Mouse (Mus musculus): ENCODE data around the gene Cd200r3. TPM values are rescaled to one million over a fixed set of nuclear protein-coding genes. Genes with fewer than 3 reads are reported as not detected.

Gene Cd200r3
- polyA plus RNA-seq, 1 experiment from 2014 or later: 1.3 TPM

DNA sequence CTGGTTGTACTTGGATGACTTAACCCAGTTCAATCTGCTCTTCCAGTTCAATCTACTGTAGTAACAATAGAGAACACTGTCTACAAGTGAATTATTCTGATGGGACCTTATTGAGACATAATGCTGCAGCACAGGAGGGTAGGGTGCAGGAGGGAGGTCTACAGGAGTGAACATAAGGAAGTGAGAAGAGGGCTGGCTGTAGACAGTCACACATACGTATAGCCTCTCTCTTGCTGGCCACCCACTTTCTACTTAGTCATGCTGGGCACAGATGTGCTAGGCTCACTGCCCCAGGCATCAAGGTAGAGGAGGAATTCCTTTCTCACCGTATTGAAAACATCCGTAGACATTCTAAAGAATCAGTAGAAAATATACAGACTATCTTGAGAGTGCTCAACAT, 61.0 kb downstream of the Cd200r3 start:
- no peak overlapping the region for H3K4me2 ChIP-seq (ENCODE audit: low read depth, low read length)
- no peaks in the 10 kb centered on the region for H3K9me3 ChIP-seq (replicated peaks; ENCODE audit: control insufficient read depth, low read length)
- no peaks in the 10 kb centered on the region for H3K4me1 ChIP-seq (ENCODE audit: control insufficient read depth, insufficient read depth, low read length)
- no peak overlapping the region for H3K9ac ChIP-seq (ENCODE audit: low read length)
- no peaks in the 10 kb centered on the region for H3K27me3 ChIP-seq (ENCODE audit: control insufficient read depth, insufficient read depth, low read length)
- H3K36me3 ChIP-seq (ENCODE audit: control insufficient read depth, insufficient read depth, low read length): no peaks in the 10 kb centered on the region
- H3K4me3 ChIP-seq (replicated peaks; ENCODE audit: low read length): no peak overlapping the region
- 89% methylated on average over 3 of the region's 3 CpGs for WGBS
- H3K27ac ChIP-seq (ENCODE audit: low read length): no peak overlapping the region
- ATAC-seq (ENCODE audit: insufficient read depth, low FRiP score): no peak

GRCm38 (mm10) chr16:45005280-45005679, 61.8 kb downstream of the Cd200r3 start:
- Histone ChIP-seq H3K9me3 (replicated peaks; ENCODE audit: control insufficient read depth, low read length) (no peaks in the 10 kb centered on the region), H3K36me3 (ENCODE audit: control insufficient read depth, insufficient read depth, low read length) (no peaks in the 10 kb centered on the region), H3K4me2 (ENCODE audit: low read depth, low read length) (no peak overlapping the region), H3K27me3 (ENCODE audit: control insufficient read depth, insufficient read depth, low read length) (no peaks in the 10 kb centered on the region), H3K9ac (ENCODE audit: low read length) (no peak overlapping the region), H3K27ac (ENCODE audit: low read length) (no peak overlapping the region), H3K4me1 (ENCODE audit: control insufficient read depth, insufficient read depth, low read length) (no peaks in the 10 kb centered on the region), H3K4me3 (replicated peaks; ENCODE audit: low read length) (no peak overlapping the region)
- WGBS: 68% methylated on average over 3 of the region's 3 CpGs
- ATAC-seq (ENCODE audit: insufficient read depth, low FRiP score): no peak

- Histone ChIP-seq H3K4me1 (ENCODE audit: control insufficient read depth, insufficient read depth, low read length) (no peaks in the 10 kb centered on the region), H3K4me3 (replicated peaks; ENCODE audit: low read length) (no peak overlapping the region), H3K9me3 (replicated peaks; ENCODE audit: control insufficient read depth, low read length) (no peaks in the 10 kb centered on the region), H3K4me2 (ENCODE audit: low read depth, low read length) (no peak overlapping the region), H3K27ac (ENCODE audit: low read length) (no peak overlapping the region), H3K9ac (ENCODE audit: low read length) (no peak overlapping the region), H3K36me3 (ENCODE audit: control insufficient read depth, insufficient read depth, low read length) (no peaks in the 10 kb centered on the region), H3K27me3 (ENCODE audit: control insufficient read depth, insufficient read depth, low read length) (no peaks in the 10 kb centered on the region)
- WGBS: 55% methylated on average over 2 of the region's 2 CpGs
- ATAC-seq (ENCODE audit: insufficient read depth, low FRiP score): no peak
These were observed 63.5 kb downstream of the Cd200r3 start for GRCm38 (mm10) chr16:45006971-45007370.

DNA sequence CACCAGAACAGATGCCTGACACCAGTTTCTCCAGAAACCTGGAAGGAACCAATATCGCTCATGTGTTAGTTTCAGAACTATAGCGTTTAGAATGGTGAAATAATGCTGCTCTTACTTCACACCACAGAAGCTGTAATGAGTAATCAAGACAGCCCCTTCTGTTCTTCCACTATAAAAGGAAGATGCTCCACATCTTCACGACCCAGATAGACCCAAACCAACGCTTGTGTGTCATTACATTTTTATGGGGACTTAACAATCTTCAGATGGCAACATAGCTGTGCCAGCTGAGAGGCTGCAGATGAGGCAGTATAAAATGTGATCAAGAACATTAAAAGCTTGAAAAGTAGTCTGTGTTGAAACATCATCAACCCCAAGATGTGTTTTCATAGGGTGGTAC, 64.3 kb downstream of the Cd200r3 start:
- WGBS: 85% methylated on average over 4 of the region's 4 CpGs

GRCm38 (mm10) chr16:45009634-45010033, 66.2 kb downstream of the Cd200r3 start:
- Histone ChIP-seq H3K4me2 (ENCODE audit: low read depth, low read length) (no peak overlapping the region), H3K27me3 (ENCODE audit: control insufficient read depth, insufficient read depth, low read length) (no peaks in the 10 kb centered on the region), H3K4me1 (ENCODE audit: control insufficient read depth, insufficient read depth, low read length) (no peaks in the 10 kb centered on the region), H3K9ac (ENCODE audit: low read length) (no peak overlapping the region), H3K36me3 (ENCODE audit: control insufficient read depth, insufficient read depth, low read length) (no peaks in the 10 kb centered on the region), H3K27ac (ENCODE audit: low read length) (no peak overlapping the region), H3K9me3 (replicated peaks; ENCODE audit: control insufficient read depth, low read length) (no peaks in the 10 kb centered on the region), H3K4me3 (replicated peaks; ENCODE audit: low read length) (no peak overlapping the region)
- ATAC-seq (ENCODE audit: insufficient read depth, low FRiP score): no peak
- 50% methylated on average over 5 of the region's 5 CpGs for WGBS

More for the DNA sequence above, 64.3 kb downstream of the Cd200r3 start:
- ATAC-seq (ENCODE audit: insufficient read depth, low FRiP score): no peak
- no peak overlapping the region for H3K27ac ChIP-seq (ENCODE audit: low read length)
- H3K36me3 ChIP-seq (ENCODE audit: control insufficient read depth, insufficient read depth, low read length): no peaks in the 10 kb centered on the region
- H3K9me3 ChIP-seq (replicated peaks; ENCODE audit: control insufficient read depth, low read length): no peaks in the 10 kb centered on the region
- H3K9ac ChIP-seq (ENCODE audit: low read length): no peak overlapping the region
- no peaks in the 10 kb centered on the region for H3K27me3 ChIP-seq (ENCODE audit: control insufficient read depth, insufficient read depth, low read length)
- no peak overlapping the region for H3K4me2 ChIP-seq (ENCODE audit: low read depth, low read length)
- H3K4me1 ChIP-seq (ENCODE audit: control insufficient read depth, insufficient read depth, low read length): no peaks in the 10 kb centered on the region
- H3K4me3 ChIP-seq (replicated peaks; ENCODE audit: low read length): no peak overlapping the region

- H3K27me3 ChIP-seq (ENCODE audit: control insufficient read depth, insufficient read depth, low read length): no peaks in the 10 kb centered on the region
- no peaks in the 10 kb centered on the region for H3K36me3 ChIP-seq (ENCODE audit: control insufficient read depth, insufficient read depth, low read length)
- H3K4me3 ChIP-seq (replicated peaks; ENCODE audit: low read length): no peak overlapping the region
- H3K9me3 ChIP-seq (replicated peaks; ENCODE audit: control insufficient read depth, low read length): no peaks in the 10 kb centered on the region
- H3K9ac ChIP-seq (ENCODE audit: low read length): no peak overlapping the region
- H3K4me2 ChIP-seq (ENCODE audit: low read depth, low read length): no peak overlapping the region
- 95% methylated on average over 1 of the region's 1 CpGs for WGBS
- H3K27ac ChIP-seq (ENCODE audit: low read length): no peak overlapping the region
- ATAC-seq (ENCODE audit: insufficient read depth, low FRiP score): no peak
- no peaks in the 10 kb centered on the region for H3K4me1 ChIP-seq (ENCODE audit: control insufficient read depth, insufficient read depth, low read length)
These were observed 72.1 kb downstream of the Cd200r3 start for GRCm38 (mm10) chr16:45015591-45015990.

DNA sequence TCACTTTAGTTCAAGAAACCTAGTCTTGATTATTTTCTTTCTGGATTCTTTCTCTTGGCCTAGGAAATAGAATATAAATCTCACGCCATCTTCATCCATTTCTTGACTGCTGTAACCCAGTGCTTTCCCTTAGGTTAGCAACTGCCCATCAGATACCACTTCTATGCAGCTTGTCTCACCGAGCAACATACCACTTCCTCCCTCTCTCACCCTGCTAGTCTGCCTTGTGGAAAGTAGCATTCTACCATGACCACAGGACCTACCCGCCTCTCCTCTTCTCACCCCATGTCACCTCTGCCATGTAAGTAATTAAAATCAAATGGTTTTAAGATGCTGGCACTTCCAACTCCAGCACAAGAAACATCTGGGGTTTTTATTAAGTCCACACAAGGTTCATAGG, 73.0 kb downstream of the Cd200r3 start:
- no peaks in the 10 kb centered on the region for H3K36me3 ChIP-seq (ENCODE audit: control insufficient read depth, insufficient read depth, low read length)
- no peak overlapping the region for H3K4me3 ChIP-seq (replicated peaks; ENCODE audit: low read length)
- no peaks in the 10 kb centered on the region for H3K27me3 ChIP-seq (ENCODE audit: control insufficient read depth, insufficient read depth, low read length)
- no peak overlapping the region for H3K27ac ChIP-seq (ENCODE audit: low read length)
- H3K4me1 ChIP-seq (ENCODE audit: control insufficient read depth, insufficient read depth, low read length): no peaks in the 10 kb centered on the region
- no peaks in the 10 kb centered on the region for H3K9me3 ChIP-seq (replicated peaks; ENCODE audit: control insufficient read depth, low read length)
- no peak for ATAC-seq (ENCODE audit: insufficient read depth, low FRiP score)
- WGBS: 70% methylated on average over 3 of the region's 3 CpGs
- no peak overlapping the region for H3K9ac ChIP-seq (ENCODE audit: low read length)
- no peak overlapping the region for H3K4me2 ChIP-seq (ENCODE audit: low read depth, low read length)

DNA sequence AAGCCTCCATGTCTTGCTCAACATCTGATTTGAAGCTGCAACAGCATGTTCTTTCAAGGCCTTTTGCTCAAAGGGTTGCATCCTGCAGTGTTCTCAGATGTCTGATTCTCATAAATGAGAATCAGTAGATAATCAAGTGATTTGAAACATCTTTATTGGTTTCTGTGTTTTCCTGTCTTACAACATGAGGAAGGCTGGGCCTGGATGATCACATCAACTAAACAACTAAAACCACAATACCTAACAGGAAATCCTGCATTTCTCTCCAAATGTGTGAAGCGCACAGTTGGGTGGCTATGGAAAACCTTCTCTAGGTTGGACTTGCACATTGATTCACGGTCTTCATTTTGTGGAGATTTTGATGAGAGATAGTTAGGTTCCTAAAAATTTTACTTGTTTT, 75.4 kb downstream of the Cd200r3 start:
- Histone ChIP-seq H3K9ac (ENCODE audit: low read length) (no peak overlapping the region), H3K4me2 (ENCODE audit: low read depth, low read length) (no peak overlapping the region), H3K9me3 (replicated peaks; ENCODE audit: control insufficient read depth, low read length) (no peaks in the 10 kb centered on the region), H3K27me3 (ENCODE audit: control insufficient read depth, insufficient read depth, low read length) (no peaks in the 10 kb centered on the region), H3K36me3 (ENCODE audit: control insufficient read depth, insufficient read depth, low read length) (no peaks in the 10 kb centered on the region), H3K27ac (ENCODE audit: low read length) (no peak overlapping the region), H3K4me1 (ENCODE audit: control insufficient read depth, insufficient read depth, low read length) (no peaks in the 10 kb centered on the region), H3K4me3 (replicated peaks; ENCODE audit: low read length) (no peak overlapping the region)
- no peak for ATAC-seq (ENCODE audit: insufficient read depth, low FRiP score)
- WGBS: 87% methylated on average over 2 of the region's 2 CpGs

DNA sequence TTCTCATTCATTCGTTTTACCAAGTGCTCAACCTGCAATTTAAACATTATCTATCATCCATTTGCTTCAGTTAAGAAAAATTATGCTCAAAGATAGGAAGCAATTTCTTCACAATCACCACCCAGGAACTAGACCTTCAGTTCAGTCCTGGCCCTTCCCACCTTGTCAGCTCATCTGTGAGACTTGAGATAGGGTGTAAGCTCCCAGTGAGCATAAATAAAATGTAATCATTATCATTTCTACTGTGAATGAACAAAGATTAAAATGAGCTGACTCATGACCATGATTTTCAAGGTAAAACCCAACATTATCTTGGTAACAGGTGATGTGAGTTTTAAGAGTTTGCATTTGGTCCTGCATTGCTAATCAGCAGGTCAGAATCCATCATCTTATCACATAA, 76.6 kb downstream of the Cd200r3 start:
- Histone ChIP-seq H3K9me3 (replicated peaks; ENCODE audit: control insufficient read depth, low read length) (no peaks in the 10 kb centered on the region), H3K9ac (ENCODE audit: low read length) (no peak overlapping the region), H3K4me2 (ENCODE audit: low read depth, low read length) (no peak overlapping the region), H3K27me3 (ENCODE audit: control insufficient read depth, insufficient read depth, low read length) (no peaks in the 10 kb centered on the region), H3K36me3 (ENCODE audit: control insufficient read depth, insufficient read depth, low read length) (no peaks in the 10 kb centered on the region), H3K4me1 (ENCODE audit: control insufficient read depth, insufficient read depth, low read length) (no peaks in the 10 kb centered on the region), H3K4me3 (replicated peaks; ENCODE audit: low read length) (no peak overlapping the region), H3K27ac (ENCODE audit: low read length) (no peak overlapping the region)
- ATAC-seq (ENCODE audit: insufficient read depth, low FRiP score): no peak
- WGBS: 59% methylated on average over 1 of the region's 1 CpGs
